Mouse (Mus musculus) CH12.LX (cell line): ENCODE data around the gene Abhd12. TPM values are rescaled to one million over a fixed set of nuclear protein-coding genes. Genes with fewer than 3 reads are reported as not detected.

Experiments
- DNase-seq: peaks from one replicate; pipeline ENCODE4 v3.0.0-alpha.2; 2013; ENCODE audit errors: extremely low read depth
- H3K27ac ChIP-seq: 2 replicates; pipeline ENCODE4 v1.5.1; 2012; ENCODE audit warnings: low read depth, mild to moderate bottlenecking, control low read depth, moderate library complexity; ENCODE audit not compliant: insufficient read depth
- H3K27me3 ChIP-seq: replicated peaks from 2 replicates; pipeline ENCODE3; 2012; ENCODE audit warnings: inconsistent platforms
- H3K36me3 ChIP-seq, 2 experiments: replicated peaks in 1 of 2; 2 replicates each; pipeline versions ENCODE3 to v1.6.1; 2012; ENCODE audit warnings: inconsistent platforms in 1 of 2, low read length in 1 of 2, mild to moderate bottlenecking in 1 of 2, mixed read lengths in 1 of 2, moderate library complexity in 1 of 2; ENCODE audit not compliant: control insufficient read depth in 1 of 2, insufficient read depth in 1 of 2
- H3K4me1 ChIP-seq, 2 experiments: 2 replicates each; pipeline ENCODE4 v1.6.1; 2012; ENCODE audit warnings: inconsistent platforms in 1 of 2, moderate library complexity in 1 of 2; ENCODE audit not compliant: insufficient read depth in 2 of 2, control insufficient read depth in 1 of 2
- H3K4me2 ChIP-seq: 2 replicates; pipeline ENCODE4 v1.6.1; 2012; ENCODE audit warnings: low read depth, mild to moderate bottlenecking, control low read depth; ENCODE audit not compliant: poor library complexity, insufficient read depth, severe bottlenecking
- H3K4me3 ChIP-seq, 3 experiments: fragments of 150-350 bp in 1 of 3; sonication (generic) in 1 of 3; replicated peaks in 1 of 3; 2 replicates each; pipeline versions ENCODE3 to v1.5.1; 2011 to 2012; ENCODE audit warnings: low read depth in 2 of 3, low read length in 2 of 3, mild to moderate bottlenecking in 2 of 3, moderate library complexity in 2 of 3, control low read depth in 1 of 3, improper control_type of control experiment in 1 of 3, inconsistent platforms in 1 of 3, mixed read lengths in 1 of 3; ENCODE audit not compliant: poor library complexity in 1 of 3
- H3K79me2 ChIP-seq: replicated peaks from 2 replicates; pipeline ENCODE4 v1.6.1; 2012; ENCODE audit warnings: mild to moderate bottlenecking, moderate library complexity; ENCODE audit not compliant: control insufficient read depth, poor library complexity, insufficient read depth, severe bottlenecking; ENCODE audit errors: extremely low read depth
- H3K9ac ChIP-seq: 2 replicates; pipeline ENCODE4 v1.6.1; 2012; ENCODE audit warnings: low read depth, mild to moderate bottlenecking, control low read depth, moderate library complexity; ENCODE audit not compliant: insufficient read depth
- H3K9me3 ChIP-seq: replicated peaks from 2 replicates; pipeline ENCODE3; 2012; ENCODE audit warnings: low read length, inconsistent platforms, mixed read lengths
- CHD2 ChIP-seq: IDR thresholded peaks from 2 replicates; pipeline ENCODE4 v1.6.1; 2011; ENCODE audit warnings: low read length, improper control_type of control experiment
- E2F4 ChIP-seq: IDR thresholded peaks from 2 replicates; pipeline ENCODE4 v1.6.1; 2011; ENCODE audit warnings: low read depth, low read length, improper control_type of control experiment; ENCODE audit not compliant: insufficient replicate concordance
- ETS1 ChIP-seq: conservative IDR thresholded peaks from 2 replicates; pipeline ENCODE4 v1.6.1; 2012; ENCODE audit warnings: low read depth, mild to moderate bottlenecking, inconsistent platforms, low read length, improper control_type of control experiment, moderate library complexity
- GABPA ChIP-seq: IDR thresholded peaks from 2 replicates; pipeline ENCODE4 v1.6.1; 2012; ENCODE audit warnings: low read depth, low read length, improper control_type of control experiment, inconsistent platforms; ENCODE audit not compliant: insufficient replicate concordance
- HCFC1 ChIP-seq: IDR thresholded peaks from 2 replicates; pipeline ENCODE4 v1.6.1; 2012; ENCODE audit warnings: low read depth, mild to moderate bottlenecking, inconsistent platforms, low read length, improper control_type of control experiment
- KAT2A ChIP-seq: IDR thresholded peaks from 2 replicates; pipeline ENCODE4 v1.6.1; 2012; ENCODE audit warnings: low read length, improper control_type of control experiment, inconsistent platforms; ENCODE audit not compliant: insufficient replicate concordance
- MAX ChIP-seq: IDR thresholded peaks from 2 replicates; pipeline ENCODE4 v1.6.1; 2011; ENCODE audit warnings: low read length, improper control_type of control experiment
- MXI1 ChIP-seq: IDR thresholded peaks from 2 replicates; pipeline ENCODE4 v1.6.1; 2011; ENCODE audit warnings: mild to moderate bottlenecking, low read depth, low read length, improper control_type of control experiment
- MYC ChIP-seq: IDR thresholded peaks from 2 replicates; pipeline ENCODE4 v1.6.1; 2011; ENCODE audit warnings: low read depth, mild to moderate bottlenecking, improper control_type of control experiment, low read length
- NELFE ChIP-seq: IDR thresholded peaks from 2 replicates; pipeline ENCODE4 v1.6.1; 2011; ENCODE audit warnings: low read depth, low read length, improper control_type of control experiment
- NRF1 ChIP-seq: IDR thresholded peaks from 2 replicates; pipeline ENCODE4 v1.6.1; 2014; ENCODE audit warnings: low read depth, mild to moderate bottlenecking, inconsistent platforms, low read length, improper control_type of control experiment, moderate library complexity
- PAX5 ChIP-seq: IDR thresholded peaks from 2 replicates; pipeline ENCODE4 v1.6.1; 2012; ENCODE audit warnings: low read length, inconsistent platforms, mixed read lengths
- RAD21 ChIP-seq: IDR thresholded peaks from 2 replicates; pipeline ENCODE4 v1.6.1; 2011; ENCODE audit warnings: low read depth, mild to moderate bottlenecking, low read length, improper control_type of control experiment, moderate library complexity
- RCOR1 ChIP-seq: conservative IDR thresholded peaks from 2 replicates; pipeline ENCODE4 v1.6.1; 2012; ENCODE audit warnings: low read depth, mild to moderate bottlenecking, inconsistent platforms, low read length, improper control_type of control experiment
- SIN3A ChIP-seq: IDR thresholded peaks from 2 replicates; pipeline ENCODE4 v1.6.1; 2012; ENCODE audit warnings: low read length, improper control_type of control experiment, inconsistent platforms
- SMC3 ChIP-seq: IDR thresholded peaks from 2 replicates; pipeline ENCODE4 v1.6.1; 2011; ENCODE audit warnings: low read depth, low read length, improper control_type of control experiment
- TBP ChIP-seq: conservative IDR thresholded peaks from 2 replicates; pipeline ENCODE4 v1.6.1; 2011; ENCODE audit warnings: low read depth, low read length, improper control_type of control experiment
- UBTF ChIP-seq: IDR thresholded peaks from 2 replicates; pipeline ENCODE4 v1.6.1; 2012; ENCODE audit warnings: low read depth, mild to moderate bottlenecking, inconsistent platforms, low read length, improper control_type of control experiment, moderate library complexity
- USF1 ChIP-seq: IDR thresholded peaks from 2 replicates; pipeline ENCODE4 v1.6.1; 2014; ENCODE audit warnings: low read depth, mild to moderate bottlenecking, inconsistent platforms, low read length, improper control_type of control experiment
- ZC3H11A ChIP-seq: IDR thresholded peaks from 2 replicates; pipeline ENCODE4 v1.6.1; 2012; ENCODE audit warnings: low read depth, mild to moderate bottlenecking, inconsistent platforms, low read length, improper control_type of control experiment
- ZKSCAN1 ChIP-seq: IDR thresholded peaks from 2 replicates; pipeline ENCODE4 v1.6.1; 2012; ENCODE audit warnings: low read depth, inconsistent platforms, low read length, improper control_type of control experiment, borderline replicate concordance
- ZMIZ1 ChIP-seq: IDR thresholded peaks from 2 replicates; pipeline ENCODE4 v1.6.1; 2012; ENCODE audit warnings: low read depth, mild to moderate bottlenecking, inconsistent platforms, low read length, improper control_type of control experiment
- ZNF384 ChIP-seq: IDR thresholded peaks from 2 replicates; pipeline ENCODE4 v1.6.1; 2012; ENCODE audit warnings: low read depth, low read length, improper control_type of control experiment, inconsistent platforms
- dilution Hi-C: fragments of 300-500 bp; cut with MboI; formaldehyde crosslinking; loops from 2 replicates; pipeline ENCODE4 v1.14.3; 2020; ENCODE audit warnings: low sequenced_read_pairs; ENCODE audit not compliant: extremely low pct_unique_long_range_greater_than_20kb, extremely low pct_ligation_motif_present
- in situ Hi-C: fragments of 300-500 bp; cut with MboI; formaldehyde crosslinking; loops from 3 replicates; pipeline ENCODE4 v1.14.3; 2019; ENCODE audit warnings: low sequenced_read_pairs, low pct_ligation_motif_present, low pct_unique_long_range_greater_than_20kb, mixed read lengths
- polyA plus RNA-seq: library from polyadenylated mRNA; unstranded; fragments of >175 nt; gene quantifications from 2 replicates; pipeline ENCODE4 v1.2.1, GENCODE M21; 2012; ENCODE audit warnings: low read depth; ENCODE audit not compliant: insufficient read length
- total RNA-seq, 2 experiments: library from RNA; depleted of rRNA; stranded (reverse); fragments of 300-350 nt in 1 of 2; fragments of >200 nt in 1 of 2; gene quantifications; 2 replicates each; pipeline ENCODE4 v1.2.3; 2012 to 2014

Gene Abhd12
- total and polyA plus RNA-seq, 3 experiments = 43.6 to 51.5 (median 51.3) TPM

DNA sequence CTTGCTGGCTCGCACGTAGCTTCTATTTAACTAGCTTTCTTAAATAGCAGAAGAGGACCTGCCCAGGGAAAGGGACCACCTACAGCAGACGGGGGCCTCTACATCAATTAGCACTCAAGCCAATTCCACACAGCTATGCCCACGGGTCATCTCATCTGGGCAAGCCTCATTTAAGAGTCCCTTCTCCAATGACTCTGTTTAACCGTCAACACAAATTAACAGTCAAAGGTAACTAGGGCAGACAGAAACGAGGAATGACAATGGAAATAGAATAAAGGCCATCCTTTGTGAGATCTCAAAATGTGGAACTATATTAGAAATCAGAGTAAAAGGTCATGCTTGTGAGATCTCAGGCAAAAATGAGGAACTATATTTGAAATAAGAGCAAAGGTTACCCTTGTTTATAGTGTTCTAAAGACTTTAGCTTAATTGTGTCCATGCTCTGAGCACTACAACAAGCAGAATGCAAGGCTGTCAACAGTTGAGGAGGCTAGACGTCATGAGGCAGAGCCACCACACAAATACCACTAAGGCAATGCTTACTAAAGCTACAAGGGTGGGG lies 8.8 kb downstream of the Abhd12 start:
- dilution Hi-C loops (no loop called here), in situ Hi-C loops (no loop called here)
- H3K27ac ChIP-seq = no peak overlapping the region
- H3K9ac ChIP-seq = no peak overlapping the region
- no peaks in the 10 kb centered on the region for H3K9me3 ChIP-seq
- peaks cover 4% of the 10 kb centered on the region; the same call in 1 of the 2 replicates for H3K79me2 ChIP-seq
- H3K4me1 ChIP-seq = peaks cover 0 to 23% of the 10 kb centered on the region in 2 experiments; a peak in 2 of 4 replicates
- peaks cover 2 to 46% of the 10 kb centered on the region in 2 experiments for H3K36me3 ChIP-seq
- no peak for TF ChIP-seq KAT2A
- no peak for TF ChIP-seq MAX
- no peaks in the 10 kb centered on the region for H3K27me3 ChIP-seq
- no peak overlapping the region for H3K4me3 ChIP-seq
- H3K4me2 ChIP-seq = no peak overlapping the region
- DNase-seq = no peak

DNA sequence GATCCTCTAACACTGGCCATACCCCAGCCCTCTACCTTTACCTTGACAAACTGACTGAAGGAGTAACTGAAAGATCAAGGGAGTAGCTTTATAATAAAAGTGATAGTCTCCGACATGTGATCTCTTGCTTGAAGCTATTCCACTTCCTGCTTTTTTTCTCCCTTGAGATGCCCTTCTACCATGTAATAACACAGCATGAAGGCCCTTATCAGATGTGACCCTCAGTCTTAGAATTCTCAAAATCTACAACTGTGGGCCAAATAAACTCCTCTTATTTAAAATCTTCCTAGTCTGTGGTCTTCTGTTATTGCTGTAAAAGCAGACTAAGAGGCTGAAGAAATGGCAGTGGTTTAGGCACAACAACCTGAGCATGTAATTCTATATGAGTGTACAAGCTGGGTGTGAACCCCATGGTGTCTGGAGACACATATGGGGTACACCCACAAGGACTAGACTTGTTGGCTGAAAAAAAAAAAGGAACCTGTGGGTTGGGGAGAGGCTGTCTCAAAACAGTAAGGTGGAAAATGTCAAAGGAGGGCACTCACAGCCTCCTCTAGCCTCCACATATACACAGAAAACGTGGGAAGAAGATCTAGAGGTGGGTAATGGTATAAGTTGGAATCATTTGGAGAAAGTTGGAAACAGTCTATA lies 9.8 kb downstream of the Abhd12 start:
- H3K4me3 ChIP-seq = no peak overlapping the region
- TF ChIP-seq NRF1 (no peak), ZMIZ1 (no peak), ZNF384 (no peak), MXI1 (no peak), USF1 (no peak), PAX5 (no peak), ZKSCAN1 (no peak)
- no peak for DNase-seq
- peaks cover 0 to 23% of the 10 kb centered on the region in 2 experiments; a peak in 2 of 4 replicates for H3K4me1 ChIP-seq
- H3K9ac ChIP-seq = no peak overlapping the region
- H3K27me3 ChIP-seq = no peaks in the 10 kb centered on the region
- H3K79me2 ChIP-seq = peaks cover 4% of the 10 kb centered on the region; the same call in 1 of the 2 replicates
- in situ Hi-C loops (no loop called here), dilution Hi-C loops (no loop called here)
- no peak overlapping the region for H3K4me2 ChIP-seq
- no peak overlapping the region for H3K27ac ChIP-seq
- peaks cover 0 to 44% of the 10 kb centered on the region in 2 experiments for H3K36me3 ChIP-seq
- no peaks in the 10 kb centered on the region for H3K9me3 ChIP-seq

DNA sequence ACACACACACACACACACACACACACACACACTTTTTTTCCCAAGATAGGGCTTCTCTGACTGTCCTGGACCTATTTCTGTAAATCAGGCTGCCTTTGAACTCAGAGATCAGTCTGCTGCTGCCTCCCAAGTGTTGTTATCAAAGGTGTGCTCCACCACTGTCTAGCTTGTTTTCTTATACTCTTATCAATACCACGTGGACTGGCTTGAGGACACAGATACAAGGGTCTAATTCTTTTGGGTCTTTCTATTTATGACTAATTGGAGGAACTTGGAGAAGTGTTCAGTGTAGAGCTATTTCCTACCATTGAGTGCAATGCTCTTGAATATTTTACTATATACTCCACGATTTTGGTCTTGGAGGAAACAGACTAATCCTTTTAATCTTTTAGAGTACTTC lies 17.2 kb downstream of the Abhd12 start:
- no peak for DNase-seq
- Histone ChIP-seq H3K27ac (no peak overlapping the region), H3K4me1 (0 out of 4 replicates have a peak, but pooled peaks cover 0 to 5% of the 10 kb centered on the region in 2 experiments), H3K9me3 (no peaks in the 10 kb centered on the region)
- dilution Hi-C loops = no loop called here
- TF ChIP-seq SIN3A (no peak), ETS1 (no peak), MXI1 (no peak), E2F4 (no peak), HCFC1 (no peak), NELFE (no peak), UBTF (no peak), SMC3 (no peak), ZKSCAN1 (no peak), MYC (no peak), CHD2 (no peak), ZNF384 (no peak), RCOR1 (no peak), TBP (no peak), USF1 (no peak), GABPA (no peak), ZC3H11A (no peak), NRF1 (no peak), RAD21 (no peak)
- TF ChIP-seq, all 38 proteins: peak for 0
- Histone ChIP-seq H3K4me3 (no peak overlapping the region), H3K36me3 (peaks cover 0 to 41% of the 10 kb centered on the region in 2 experiments), H3K79me2 (no peaks in the 10 kb centered on the region; the same call in 1 of the 2 replicates), H3K4me2 (no peak overlapping the region), H3K9ac (no peak overlapping the region), H3K27me3 (no peaks in the 10 kb centered on the region)
- in situ Hi-C loops = no loop called here
